Mouse (Mus musculus) embryonic facial prominence, embryonic 12.5 days (tissue): ENCODE results near the gene Ppp2r5e. TPM values are rescaled to one million over a fixed set of nuclear protein-coding genes. Genes with fewer than 3 reads are reported as not detected.

ENCODE experiments used
- ATAC-seq: fragments of 200-750 bp; cut with Nextera tagmentation; 2 replicates; pipeline ENCODE4 v1.8.0; 2017; ENCODE audit not compliant: insufficient number of reproducible peaks, insufficient read depth, low FRiP score, low TSS enrichment
- H3K27ac ChIP-seq: fragments of 300-500 bp; sonication (generic); 2 replicates; pipeline ENCODE4 v1.5.1; 2016; ENCODE audit warnings: mild to moderate bottlenecking
- H3K27me3 ChIP-seq: fragments of 300-500 bp; sonication (generic); 2 replicates; pipeline ENCODE4 v1.6.1; 2016; ENCODE audit warnings: mild to moderate bottlenecking, moderate library complexity
- H3K36me3 ChIP-seq: fragments of 300-500 bp; sonication (generic); 2 replicates; pipeline ENCODE4 v1.6.1; 2016; ENCODE audit warnings: mild to moderate bottlenecking
- H3K4me1 ChIP-seq: fragments of 300-500 bp; sonication (generic); 2 replicates; pipeline ENCODE4 v1.6.1; 2016
- H3K4me2 ChIP-seq: fragments of 300-500 bp; sonication (generic); replicated peaks from 2 replicates; pipeline ENCODE4 v1.6.1; 2016; ENCODE audit warnings: mild to moderate bottlenecking, moderate library complexity
- H3K4me3 ChIP-seq: fragments of 300-500 bp; sonication (generic); 2 replicates; pipeline ENCODE4 v1.5.1; 2016; ENCODE audit warnings: mild to moderate bottlenecking
- H3K9ac ChIP-seq: fragments of 300-500 bp; sonication (generic); 2 replicates; pipeline ENCODE4 v1.6.1; 2016; ENCODE audit warnings: mild to moderate bottlenecking, moderate library complexity
- H3K9me3 ChIP-seq: fragments of 300-500 bp; sonication (generic); 2 replicates; pipeline ENCODE4 v1.6.1; 2016; ENCODE audit warnings: mild to moderate bottlenecking, moderate library complexity
- WGBS: fragments of 180-500 bp; shearing (Covaris S2); methylation state at CpG from one replicate; pipeline ENCODE4 v1.1.7; 2016; 5-methylcytosine and 5-hydroxymethylcytosine counted together
- polyA plus RNA-seq: library from polyadenylated mRNA; unstranded; fragments of >200 nt; fragmentation: Nextera tagmentation; extraction: Ambion mirVana; gene quantifications from 2 replicates; pipeline ENCODE4 v1.2.1, GENCODE M21; 2016

Gene Ppp2r5e
- polyA plus RNA-seq, 1 experiment from 2014 or later: 19.2 TPM

DNA sequence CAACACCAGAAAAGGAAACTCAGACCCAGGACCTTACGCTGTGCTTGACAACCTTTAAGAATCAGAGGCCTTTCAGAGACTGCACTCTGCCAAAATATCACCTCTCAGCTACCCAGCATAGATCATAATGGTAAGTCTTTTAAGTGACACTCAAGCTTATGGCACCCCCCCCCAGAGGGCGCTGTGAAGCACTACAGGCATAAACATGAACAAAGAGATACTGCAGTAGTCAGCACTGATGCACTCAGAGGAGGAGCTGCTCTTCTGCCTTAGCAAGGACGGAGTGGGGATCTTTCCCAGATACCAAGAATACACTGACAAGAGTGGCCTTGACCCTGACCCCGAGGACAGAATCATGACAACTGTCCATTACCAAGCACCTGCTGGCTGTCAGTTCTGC lies 23.8 kb downstream of the Ppp2r5e start:
- Histone ChIP-seq H3K9ac (no peak overlapping the region), H3K4me3 (no peak overlapping the region), H3K27ac (no peak overlapping the region), H3K4me2 (no peak overlapping the region), H3K27me3 (no peaks in the 10 kb centered on the region), H3K4me1 (no peaks in the 10 kb centered on the region), H3K36me3 (no peaks in the 10 kb centered on the region), H3K9me3 (no peaks in the 10 kb centered on the region)
- ATAC-seq: no peak
- WGBS: 63% methylated on average over 4 of the region's 4 CpGs

GRCm38 (mm10) chr12:75570138-75570537 lies 25.9 kb downstream of the Ppp2r5e start:
- WGBS: 86% methylated on average over 1 of the region's 1 CpGs
- no peaks in the 10 kb centered on the region for H3K9me3 ChIP-seq
- no peak overlapping the region for H3K4me3 ChIP-seq
- H3K27me3 ChIP-seq: no peaks in the 10 kb centered on the region
- 0 out of 2 replicates have a peak, but pooled peaks cover 2% of the 10 kb centered on the region for H3K36me3 ChIP-seq
- ATAC-seq: no peak
- no peak overlapping the region for H3K4me2 ChIP-seq
- H3K27ac ChIP-seq: no peak overlapping the region
- H3K9ac ChIP-seq: no peak overlapping the region
- no peaks in the 10 kb centered on the region for H3K4me1 ChIP-seq

- Histone ChIP-seq H3K9ac (no peak overlapping the region), H3K4me1 (no peaks in the 10 kb centered on the region), H3K27ac (no peak overlapping the region), H3K36me3 (0 out of 2 replicates have a peak, but pooled peaks cover 4% of the 10 kb centered on the region), H3K9me3 (no peaks in the 10 kb centered on the region), H3K4me2 (no peak overlapping the region), H3K27me3 (no peaks in the 10 kb centered on the region), H3K4me3 (no peak overlapping the region)
- ATAC-seq: no peak
- 80% methylated on average over 5 of the region's 5 CpGs for WGBS
Observed at GRCm38 (mm10) chr12:75567745-75568144, 28.3 kb downstream of the Ppp2r5e start.

DNA sequence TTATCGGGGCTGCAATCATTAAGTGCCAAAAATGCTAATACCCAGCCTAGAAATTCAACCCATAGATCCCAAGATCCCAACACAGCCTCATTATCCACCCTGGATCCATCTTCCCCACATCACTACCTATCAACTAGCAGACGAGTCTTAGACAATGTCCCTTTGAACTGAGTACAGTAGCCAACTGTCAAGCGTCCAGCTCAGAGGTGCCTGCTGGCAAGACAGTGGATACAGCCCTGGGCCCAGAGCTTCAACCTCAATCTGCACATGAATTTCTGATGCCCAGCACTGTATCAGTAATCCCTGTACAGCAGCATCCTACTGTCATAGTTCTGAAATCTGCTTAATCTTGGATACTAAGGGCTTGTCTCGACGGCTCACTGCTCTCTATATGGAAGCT lies 30.3 kb downstream of the Ppp2r5e start:
- Histone ChIP-seq H3K27ac (no peak overlapping the region), H3K9ac (no peak overlapping the region), H3K4me2 (no peak overlapping the region), H3K36me3 (0 out of 2 replicates have a peak, but pooled peaks cover 4% of the 10 kb centered on the region), H3K9me3 (no peaks in the 10 kb centered on the region), H3K4me3 (no peak overlapping the region), H3K27me3 (no peaks in the 10 kb centered on the region), H3K4me1 (peaks cover 3% of the 10 kb centered on the region; the same call in 1 of the 2 replicates)
- 88% methylated on average over 5 of the region's 5 CpGs for WGBS
- no peak for ATAC-seq

DNA sequence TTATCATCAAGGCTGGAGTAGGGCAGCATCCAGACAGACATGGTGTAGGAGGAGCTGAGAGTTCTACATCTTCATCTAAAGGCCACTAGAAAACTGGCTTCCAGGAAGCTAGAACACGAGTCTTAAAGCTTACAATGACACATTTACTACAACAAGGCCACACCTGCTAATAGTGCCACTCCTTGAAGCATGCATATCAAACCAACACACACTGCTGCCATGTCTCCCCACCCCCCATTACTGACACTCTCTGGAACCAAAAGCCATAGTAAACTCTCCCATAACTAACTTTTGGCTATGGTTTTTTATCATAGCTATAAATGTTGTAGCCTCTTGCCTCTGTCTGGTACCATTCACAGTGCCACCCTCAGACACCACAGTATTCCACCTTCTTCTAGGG lies 31.5 kb downstream of the Ppp2r5e start:
- Histone ChIP-seq H3K36me3 (0 out of 2 replicates have a peak, but pooled peaks cover 4% of the 10 kb centered on the region), H3K4me2 (no peak overlapping the region), H3K9ac (no peak overlapping the region), H3K9me3 (no peaks in the 10 kb centered on the region), H3K27me3 (no peaks in the 10 kb centered on the region), H3K4me1 (peaks cover 3% of the 10 kb centered on the region; the same call in 1 of the 2 replicates), H3K27ac (no peak overlapping the region), H3K4me3 (no peak overlapping the region)
- WGBS: 90% methylated on average over 1 of the region's 1 CpGs
- ATAC-seq: no peak

DNA sequence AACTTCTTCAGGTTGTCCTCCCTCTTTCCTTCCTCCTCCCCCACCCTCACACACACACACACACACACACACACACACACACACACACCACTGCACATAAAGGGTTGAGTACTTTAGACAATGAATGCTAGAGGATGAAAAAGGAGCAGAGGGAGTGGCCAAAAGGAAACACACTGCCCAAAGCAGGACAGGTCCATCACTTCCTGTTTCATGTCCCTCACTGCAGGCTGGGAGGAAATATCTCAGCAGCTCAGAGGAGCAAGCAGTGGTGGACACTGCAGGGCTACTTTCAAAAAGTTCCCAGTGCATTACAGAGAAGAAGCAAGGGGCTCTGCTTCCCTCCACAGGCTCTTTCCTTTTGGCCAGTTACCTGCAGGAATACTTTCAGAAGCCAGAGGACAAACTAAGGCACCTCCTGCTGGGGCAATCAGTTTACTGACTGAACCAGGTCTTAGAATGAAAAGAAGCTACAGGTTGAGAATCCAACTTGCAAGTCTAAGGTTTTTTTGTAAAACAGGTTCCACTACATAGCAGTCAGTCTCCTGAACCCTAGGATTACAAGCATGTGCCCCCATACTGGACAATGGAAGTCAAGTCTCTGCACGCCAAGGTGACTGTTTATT lies 32.9 kb downstream of the Ppp2r5e start:
- Histone ChIP-seq H3K4me2 (no peak overlapping the region), H3K9ac (no peak overlapping the region), H3K27ac (no peak overlapping the region), H3K9me3 (no peaks in the 10 kb centered on the region), H3K4me1 (peaks cover 6% of the 10 kb centered on the region; the same call in 1 of the 2 replicates), H3K4me3 (no peak overlapping the region), H3K27me3 (no peaks in the 10 kb centered on the region), H3K36me3 (0 out of 2 replicates have a peak, but pooled peaks cover 4% of the 10 kb centered on the region)
- 81% methylated on average over 1 of the region's 1 CpGs for WGBS
- no peak for ATAC-seq

DNA sequence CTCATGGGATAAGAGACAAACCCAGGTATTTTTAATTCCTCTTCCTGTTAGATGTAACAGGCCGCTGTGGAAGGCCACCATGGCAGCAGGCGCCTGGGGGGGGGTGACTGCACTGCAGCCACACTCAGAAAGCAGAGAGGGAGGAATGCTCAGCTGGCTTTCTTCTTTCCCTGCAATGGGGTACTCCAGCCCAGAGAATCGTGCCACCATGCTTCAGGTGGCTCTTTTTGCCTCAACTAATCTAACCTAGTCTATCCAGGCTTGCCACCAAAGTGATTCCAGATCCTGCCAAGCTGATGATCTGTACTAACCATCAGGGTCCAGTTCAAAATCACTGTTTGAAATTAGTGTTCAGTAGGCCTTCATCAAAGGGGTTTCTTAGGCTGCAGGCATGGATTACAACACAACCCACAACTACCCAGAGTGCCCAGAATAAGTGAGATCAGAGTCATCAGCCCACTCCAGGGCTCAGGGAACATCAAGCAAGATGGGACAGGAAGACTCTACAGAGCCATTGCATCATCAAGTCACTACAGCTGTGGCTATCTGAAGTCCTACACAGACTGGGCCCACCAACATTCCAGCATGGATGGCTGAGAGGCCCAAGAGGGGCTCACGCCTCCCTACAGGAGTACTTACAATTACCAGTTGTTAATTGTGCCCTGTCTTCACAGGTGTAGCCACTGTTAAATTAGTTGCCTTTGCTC lies 35.2 kb downstream of the Ppp2r5e start:
- Histone ChIP-seq H3K27me3 (no peaks in the 10 kb centered on the region), H3K4me2 (no peak overlapping the region), H3K9me3 (no peaks in the 10 kb centered on the region), H3K27ac (no peak overlapping the region), H3K36me3 (0 out of 2 replicates have a peak, but pooled peaks cover 4% of the 10 kb centered on the region), H3K4me1 (peaks cover 14% of the 10 kb centered on the region; the same call in 1 of the 2 replicates), H3K4me3 (no peak overlapping the region), H3K9ac (no peak overlapping the region)
- ATAC-seq: no peak
- 85% methylated on average over 4 of the region's 4 CpGs for WGBS

- H3K9me3 ChIP-seq: no peaks in the 10 kb centered on the region
- peaks cover 14% of the 10 kb centered on the region; the same call in 1 of the 2 replicates for H3K4me1 ChIP-seq
- no peak overlapping the region for H3K4me2 ChIP-seq
- H3K36me3 ChIP-seq: no peaks in the 10 kb centered on the region
- no peak overlapping the region for H3K9ac ChIP-seq
- H3K27ac ChIP-seq: no peak overlapping the region
- no peaks in the 10 kb centered on the region for H3K27me3 ChIP-seq
- no peak overlapping the region for H3K4me3 ChIP-seq
- ATAC-seq: no peak
- WGBS: 85% methylated on average over 2 of the region's 2 CpGs
Observed at GRCm38 (mm10) chr12:75559196-75559595, 36.8 kb downstream of the Ppp2r5e start.

GRCm38 (mm10) chr12:75557813-75558212 lies 38.2 kb downstream of the Ppp2r5e start:
- Histone ChIP-seq H3K4me3 (no peak overlapping the region), H3K36me3 (no peaks in the 10 kb centered on the region), H3K4me2 (no peak overlapping the region), H3K9ac (no peak overlapping the region), H3K4me1 (peaks cover 14% of the 10 kb centered on the region; the same call in 1 of the 2 replicates), H3K27me3 (no peaks in the 10 kb centered on the region), H3K27ac (no peak overlapping the region), H3K9me3 (no peaks in the 10 kb centered on the region)
- WGBS: 62% methylated on average over 2 of the region's 2 CpGs
- ATAC-seq: no peak

- Histone ChIP-seq H3K4me3 (no peak overlapping the region), H3K9me3 (no peaks in the 10 kb centered on the region), H3K27me3 (no peaks in the 10 kb centered on the region), H3K36me3 (no peaks in the 10 kb centered on the region), H3K9ac (no peak overlapping the region), H3K4me2 (no peak overlapping the region), H3K27ac (no peak overlapping the region), H3K4me1 (peaks cover 12% of the 10 kb centered on the region; the same call in 1 of the 2 replicates)
- 71% methylated on average over 3 of the region's 3 CpGs for WGBS
- no peak for ATAC-seq
Observed at GRCm38 (mm10) chr12:75555032-75555431, 41.0 kb downstream of the Ppp2r5e start.

GRCm38 (mm10) chr12:75552296-75552695 lies 43.7 kb downstream of the Ppp2r5e start:
- no peaks in the 10 kb centered on the region for H3K27me3 ChIP-seq
- no peak overlapping the region for H3K4me3 ChIP-seq
- 88% methylated on average over 3 of the region's 3 CpGs for WGBS
- 0 out of 2 replicates have a peak, but pooled peaks cover 4% of the 10 kb centered on the region for H3K4me1 ChIP-seq
- no peak overlapping the region for H3K27ac ChIP-seq
- ATAC-seq: no peak
- H3K9ac ChIP-seq: no peak overlapping the region
- H3K4me2 ChIP-seq: no peak overlapping the region
- H3K36me3 ChIP-seq: no peaks in the 10 kb centered on the region
- H3K9me3 ChIP-seq: no peaks in the 10 kb centered on the region

DNA sequence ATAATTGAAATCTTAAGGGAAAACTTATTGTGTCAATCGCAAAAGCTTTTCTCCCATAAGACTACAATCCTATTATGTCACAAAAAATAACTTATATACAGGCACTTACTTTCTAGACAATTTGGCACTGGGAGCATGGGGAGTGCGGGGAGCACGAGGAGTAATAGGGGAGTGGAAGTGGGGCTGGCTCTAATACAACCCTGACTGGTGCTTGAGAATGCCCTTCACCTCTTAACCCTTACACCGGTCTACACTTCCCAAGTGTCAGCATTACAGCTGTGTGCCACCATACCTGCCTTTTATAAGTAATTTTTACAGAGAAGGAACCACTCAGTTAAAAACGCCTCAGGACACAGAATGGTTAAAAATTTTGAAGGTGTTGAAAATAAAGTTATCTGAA lies 44.4 kb downstream of the Ppp2r5e start:
- no peak overlapping the region for H3K9ac ChIP-seq
- H3K4me1 ChIP-seq: 0 out of 2 replicates have a peak, but pooled peaks cover 4% of the 10 kb centered on the region
- no peak overlapping the region for H3K4me3 ChIP-seq
- H3K27me3 ChIP-seq: no peaks in the 10 kb centered on the region
- 87% methylated on average over 5 of the region's 5 CpGs for WGBS
- ATAC-seq: no peak
- no peak overlapping the region for H3K4me2 ChIP-seq
- H3K9me3 ChIP-seq: no peaks in the 10 kb centered on the region
- H3K27ac ChIP-seq: no peak overlapping the region
- no peaks in the 10 kb centered on the region for H3K36me3 ChIP-seq
